Mouse (Mus musculus): ENCODE data around the gene Med29. TPM values are rescaled to one million over a fixed set of nuclear protein-coding genes. Genes with fewer than 3 reads are reported as not detected.
A peak's percentile ranks its signal among the peaks of the same experiment; 100 is the strongest.
"Not testable (repeated sequence)": the region's sequence is repeated elsewhere in the genome, so short reads cannot be mapped to it uniquely, and the experiment has no call there.

The Med29 gene
- polyA plus RNA-seq, 1 experiment from 2014 or later: 62.0 TPM

DNA sequence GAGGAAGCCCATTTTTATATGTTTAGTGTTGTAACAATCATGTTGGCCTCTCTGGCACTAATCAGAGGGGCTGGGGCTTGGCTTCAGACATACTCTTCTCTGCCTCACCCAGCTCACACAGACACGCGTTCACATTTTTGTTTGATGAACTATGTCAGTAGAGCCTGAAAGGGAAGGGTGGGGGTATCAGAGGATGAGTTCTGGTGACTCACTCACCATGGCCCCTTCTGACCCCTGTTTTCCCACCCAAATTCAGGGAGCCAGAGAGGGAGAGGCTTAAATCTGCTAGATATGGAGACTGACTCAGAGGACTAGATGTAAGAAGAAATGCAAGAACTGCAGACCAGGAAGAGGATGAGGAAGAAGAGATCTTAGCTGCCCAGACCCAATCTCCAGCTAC, 26.9 kb upstream of the Med29 start:
- Histone ChIP-seq H3K27me3 (ENCODE audit: insufficient read depth, poor library complexity, severe bottlenecking) (no peaks in the 10 kb centered on the region), H3K36me3 (peaks cover 89% of the 10 kb centered on the region), H3K27ac (no peak overlapping the region), H3K4me1 (peaks cover 2% of the 10 kb centered on the region; the same call in 1 of the 2 replicates), H3K9me3 (no peaks in the 10 kb centered on the region), H3K4me3 (no peak overlapping the region)
- 92% methylated on average over 2 of the region's 2 CpGs for WGBS
- no peak for DNase-seq (ENCODE audit: low spot score)

DNA sequence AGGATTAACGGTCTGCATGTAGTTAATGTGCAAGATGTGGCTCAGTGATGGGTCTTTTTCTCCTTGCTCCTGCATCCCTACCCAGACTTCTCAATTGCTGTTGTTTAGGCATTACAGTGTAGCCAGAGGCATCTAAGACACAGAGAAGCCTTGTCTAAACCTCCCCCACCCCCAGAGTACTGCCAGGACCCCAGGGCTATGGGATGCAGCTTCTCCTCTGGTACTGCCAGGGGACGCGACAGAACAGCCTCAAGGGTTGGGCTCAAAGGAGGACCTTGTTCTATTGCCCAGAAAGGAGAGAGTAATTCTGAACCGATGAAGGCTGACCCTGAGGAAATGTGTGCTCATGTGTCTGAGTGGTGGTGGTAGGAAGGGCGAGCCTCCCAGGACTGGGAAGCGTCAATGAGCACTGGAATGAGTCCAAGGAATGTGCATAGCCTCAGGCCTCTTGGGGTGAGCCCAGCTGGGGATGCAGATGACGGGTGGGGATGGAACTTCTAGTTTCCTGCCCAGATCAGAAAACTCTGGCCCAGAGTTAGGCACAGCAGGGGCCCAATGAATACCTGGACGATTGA, 25.7 kb upstream of the Med29 start:
- Histone ChIP-seq H3K36me3 (peaks cover 90% of the 10 kb centered on the region), H3K4me1 (peaks cover 2% of the 10 kb centered on the region; the same call in 1 of the 2 replicates), H3K27ac (no peak overlapping the region), H3K9me3 (no peaks in the 10 kb centered on the region), H3K27me3 (ENCODE audit: insufficient read depth, poor library complexity, severe bottlenecking) (no peaks in the 10 kb centered on the region), H3K4me3 (no peak overlapping the region)
- no peak for DNase-seq (ENCODE audit: low spot score)
- 82% methylated on average over 8 of the region's 8 CpGs for WGBS

- no peak for DNase-seq (ENCODE audit: low spot score)
- H3K27me3 ChIP-seq (ENCODE audit: insufficient read depth, poor library complexity, severe bottlenecking): no peaks in the 10 kb centered on the region
- peaks cover 90% of the 10 kb centered on the region for H3K36me3 ChIP-seq
- H3K27ac ChIP-seq: no peak overlapping the region
- H3K4me3 ChIP-seq: no peak overlapping the region
- H3K4me1 ChIP-seq: peaks cover 2% of the 10 kb centered on the region; the same call in 1 of the 2 replicates
- H3K9me3 ChIP-seq: no peaks in the 10 kb centered on the region
These were observed 24.9 kb upstream of the Med29 start for GRCm38 (mm10) chr7:28417368-28417767.

GRCm38 (mm10) chr7:28412826-28413225, 20.3 kb upstream of the Med29 start:
- Histone ChIP-seq H3K9me3 (no peaks in the 10 kb centered on the region), H3K27me3 (ENCODE audit: insufficient read depth, poor library complexity, severe bottlenecking) (no peaks in the 10 kb centered on the region), H3K27ac (no peak overlapping the region), H3K4me1 (no peaks in the 10 kb centered on the region), H3K36me3 (peaks cover 87% of the 10 kb centered on the region), H3K4me3 (no peak overlapping the region)
- DNase-seq (ENCODE audit: low spot score): no peak
- 82% methylated on average over 4 of the region's 4 CpGs for WGBS

GRCm38 (mm10) chr7:28410841-28411475, 18.4 kb upstream of the Med29 start:
- Histone ChIP-seq H3K4me3 (no peak overlapping the region), H3K27ac (no peak overlapping the region), H3K36me3 (peaks cover 95% of the 10 kb centered on the region), H3K4me1 (no peaks in the 10 kb centered on the region), H3K9me3 (no peaks in the 10 kb centered on the region), H3K27me3 (ENCODE audit: insufficient read depth, poor library complexity, severe bottlenecking) (no peaks in the 10 kb centered on the region)
- 88% methylated on average over 3 of the region's 3 CpGs for WGBS
- DNase-seq (ENCODE audit: low spot score): no peak

- H3K27ac ChIP-seq: no peak overlapping the region
- H3K4me1 ChIP-seq: no peaks in the 10 kb centered on the region
- H3K9me3 ChIP-seq: no peaks in the 10 kb centered on the region
- no peaks in the 10 kb centered on the region for H3K27me3 ChIP-seq (ENCODE audit: insufficient read depth, poor library complexity, severe bottlenecking)
- peaks cover 96% of the 10 kb centered on the region for H3K36me3 ChIP-seq
- WGBS: 76% methylated on average over 3 of the region's 3 CpGs
- H3K4me3 ChIP-seq: no peak overlapping the region
- DNase-seq (ENCODE audit: low spot score): no peak
These were observed 9.4 kb upstream of the Med29 start for GRCm38 (mm10) chr7:28401942-28402341.

DNA sequence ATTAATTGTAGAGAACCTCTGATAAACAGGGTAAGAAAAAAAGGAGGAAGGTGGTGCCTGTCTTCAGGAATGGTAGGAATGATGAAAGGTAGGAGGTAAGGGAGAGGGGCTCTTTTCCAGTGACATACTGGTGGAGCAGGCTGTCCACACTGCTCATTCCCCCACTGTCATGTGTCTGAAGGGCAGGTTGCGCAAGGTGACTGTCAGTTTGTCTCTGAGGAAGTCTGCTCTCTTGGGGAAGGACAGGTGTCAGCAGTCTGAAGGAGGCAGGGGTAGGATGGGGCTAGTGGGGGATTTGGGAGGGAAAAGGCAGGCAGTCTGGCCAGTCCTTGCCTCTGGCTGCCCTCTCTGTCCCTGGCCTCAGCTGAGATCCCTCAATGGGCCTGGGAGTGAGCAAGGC, 8.5 kb upstream of the Med29 start:
- no peaks in the 10 kb centered on the region for H3K4me1 ChIP-seq
- DNase-seq (ENCODE audit: low spot score): no peak
- no peak overlapping the region for H3K27ac ChIP-seq
- 90% methylated on average over 1 of the region's 1 CpGs for WGBS
- no peaks in the 10 kb centered on the region for H3K9me3 ChIP-seq
- peaks cover 96% of the 10 kb centered on the region for H3K36me3 ChIP-seq
- no peaks in the 10 kb centered on the region for H3K27me3 ChIP-seq (ENCODE audit: insufficient read depth, poor library complexity, severe bottlenecking)
- 0 out of 2 replicates have a peak overlapping the region, but pooled peaks have one; percentile 6 for H3K4me3 ChIP-seq

GRCm38 (mm10) chr7:28398696-28399340, 6.3 kb upstream of the Med29 start:
- peak; percentile 72 for DNase-seq (ENCODE audit: low spot score)
- peaks cover 91% of the 10 kb centered on the region for H3K36me3 ChIP-seq
- 91% methylated on average over 10 of the region's 10 CpGs for WGBS
- H3K27me3 ChIP-seq (ENCODE audit: insufficient read depth, poor library complexity, severe bottlenecking): no peaks in the 10 kb centered on the region
- peaks cover 2% of the 10 kb centered on the region for H3K4me1 ChIP-seq
- H3K27ac ChIP-seq: no peak overlapping the region
- H3K4me3 ChIP-seq: no peak overlapping the region
- no peaks in the 10 kb centered on the region for H3K9me3 ChIP-seq

- WGBS: 61% methylated on average over 3 of the region's 3 CpGs
These were observed 5.5 kb upstream of the Med29 start for GRCm38 (mm10) chr7:28398000-28398399.

GRCm38 (mm10) chr7:28395425-28395824, 2.9 kb upstream of the Med29 start:
- Histone ChIP-seq H3K27ac (no peak overlapping the region), H3K27me3 (ENCODE audit: insufficient read depth, poor library complexity, severe bottlenecking) (no peaks in the 10 kb centered on the region), H3K36me3 (peaks cover 62% of the 10 kb centered on the region), H3K4me3 (no peak overlapping the region), H3K9me3 (no peaks in the 10 kb centered on the region), H3K4me1 (peaks cover 17% of the 10 kb centered on the region)
- 92% methylated on average over 4 of the region's 4 CpGs for WGBS
- DNase-seq (ENCODE audit: low spot score): peak; percentile 58

More at GRCm38 (mm10) chr7:28398000-28398399, 5.5 kb upstream of the Med29 start:
- Histone ChIP-seq H3K27ac (no peak overlapping the region), H3K27me3 (ENCODE audit: insufficient read depth, poor library complexity, severe bottlenecking) (no peaks in the 10 kb centered on the region), H3K4me3 (no peak overlapping the region), H3K36me3 (peaks cover 83% of the 10 kb centered on the region), H3K9me3 (no peaks in the 10 kb centered on the region), H3K4me1 (peaks cover 8% of the 10 kb centered on the region)
- DNase-seq (ENCODE audit: low spot score): peak; percentile 66

DNA sequence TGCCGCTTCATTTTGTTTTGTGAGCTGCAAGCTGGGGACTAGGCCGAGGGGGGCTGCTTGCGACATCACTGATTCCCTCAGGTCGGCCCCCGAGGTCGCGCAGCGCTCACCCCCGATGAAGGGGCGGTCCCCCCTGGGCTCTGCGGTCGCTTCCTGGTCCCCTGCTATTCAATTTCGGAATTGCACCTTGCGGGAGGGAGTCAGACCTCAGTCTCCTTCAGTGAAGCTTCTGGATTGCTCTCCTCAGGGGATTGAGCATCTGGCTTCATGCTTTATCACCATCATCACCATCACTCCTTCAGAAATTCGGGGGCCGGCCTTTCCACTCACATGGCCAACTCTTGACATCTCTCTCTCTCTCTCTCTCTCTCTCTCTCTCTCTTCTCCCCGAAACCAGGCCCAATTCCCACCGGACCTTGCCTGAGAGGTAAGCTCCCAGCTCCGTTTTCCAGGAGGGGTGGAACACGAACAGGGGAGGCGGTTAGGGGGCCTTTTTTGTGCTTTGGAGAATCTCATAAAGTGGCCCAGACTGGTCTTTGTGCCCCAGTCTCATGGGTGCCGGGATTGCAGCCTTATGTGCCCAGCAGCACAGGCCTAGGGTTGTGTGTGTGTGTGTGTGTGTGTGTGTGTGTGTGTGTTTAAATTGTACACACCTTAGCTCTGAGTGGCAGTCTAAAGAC, 904 bp upstream of the Med29 start:
- WGBS: 6% methylated on average over 22 of the region's 22 CpGs
- DNase-seq (ENCODE audit: low spot score): peak; percentile 61
- H3K36me3 ChIP-seq: peaks cover 62% of the 10 kb centered on the region
- peak overlapping the region; percentile 79 for H3K4me3 ChIP-seq
- peak overlapping the region; percentile 83 for H3K27ac ChIP-seq
- no peaks in the 10 kb centered on the region for H3K27me3 ChIP-seq (ENCODE audit: insufficient read depth, poor library complexity, severe bottlenecking)
- no peaks in the 10 kb centered on the region for H3K9me3 ChIP-seq
- H3K4me1 ChIP-seq: peaks cover 20% of the 10 kb centered on the region

- H3K27ac ChIP-seq: no peak overlapping the region
- H3K36me3 ChIP-seq: peaks cover 60% of the 10 kb centered on the region
- WGBS: 99% methylated on average over 3 of the region's 3 CpGs
- no peaks in the 10 kb centered on the region for H3K27me3 ChIP-seq (ENCODE audit: insufficient read depth, poor library complexity, severe bottlenecking)
- no peaks in the 10 kb centered on the region for H3K9me3 ChIP-seq
- peaks cover 24% of the 10 kb centered on the region for H3K4me1 ChIP-seq
- no peak overlapping the region; the same call in 1 of the 2 replicates for H3K4me3 ChIP-seq
- no peak for DNase-seq (ENCODE audit: low spot score)
These were observed 2.2 kb downstream of the Med29 start for GRCm38 (mm10) chr7:28390331-28390730.

DNA sequence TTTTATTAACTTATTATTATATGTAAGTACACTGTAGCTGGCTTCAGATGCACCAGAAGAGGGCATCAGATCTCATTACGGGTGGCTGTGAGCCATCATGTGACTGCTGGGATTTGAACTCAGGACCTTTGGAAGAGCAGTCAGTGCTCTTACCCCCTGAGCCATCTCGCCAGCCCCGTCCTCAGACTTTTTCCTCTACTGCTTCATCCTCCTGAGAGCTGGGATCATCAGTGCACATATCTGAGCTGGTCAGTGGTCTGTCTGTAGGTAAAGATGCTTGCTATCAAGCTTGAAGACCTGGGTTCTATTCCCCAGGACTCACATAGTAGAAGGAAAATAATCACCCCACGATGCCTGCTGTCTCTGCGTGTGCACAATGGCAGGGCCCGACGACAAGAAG, 5.1 kb downstream of the Med29 start:
- WGBS: 85% methylated on average over 7 of the region's 7 CpGs
- not testable (repeated sequence) for H3K9me3 ChIP-seq; DNase-seq (ENCODE audit: low spot score); H3K27me3 ChIP-seq (ENCODE audit: insufficient read depth, poor library complexity, severe bottlenecking); H3K27ac ChIP-seq; H3K4me3 ChIP-seq
- Histone ChIP-seq H3K4me1 (peaks cover 31% of the 10 kb centered on the region), H3K36me3 (peaks cover 49% of the 10 kb centered on the region)
